Mouse (Mus musculus) ES-Bruce4 (cell line): ENCODE measurements at regions not wholly inside any gene's neighbourhood (a gene's known extent, or its start where the extent isn't known, plus 50 kb on each side); places are given as distances from the start of the nearest gene placed in this dataset.

Experiments used
- CTCF ChIP-seq: IDR thresholded peaks from one replicate; pipeline ENCODE4 v1.8.1; 2011; ENCODE audit warnings: low read depth, low read length
- POLR2A ChIP-seq: IDR thresholded peaks from one replicate; pipeline ENCODE4 v1.8.1; 2011; ENCODE audit warnings: low read length; ENCODE audit not compliant: insufficient read depth

- TF ChIP-seq CTCF = no peak
- TF ChIP-seq POLR2A = no peak
Observed at GRCm38 (mm10) chr4:75801870-75802269, 523.8 kb upstream of the Dmac1 start.
